Mouse (Mus musculus) embryo, embryonic 11 days (tissue): ENCODE measurements at regions not wholly inside any gene's neighbourhood (a gene's known extent, or its start where the extent isn't known, plus 50 kb on each side); places are given as distances from the start of the nearest gene placed in this dataset.
"Not testable (repeated sequence)": the region's sequence is repeated elsewhere in the genome, so short reads cannot be mapped to it uniquely, and the experiment has no call there.

Source experiments
- DNase-seq: peaks from one replicate; pipeline ENCODE4 v3.0.0-alpha.2; 2015

DNA sequence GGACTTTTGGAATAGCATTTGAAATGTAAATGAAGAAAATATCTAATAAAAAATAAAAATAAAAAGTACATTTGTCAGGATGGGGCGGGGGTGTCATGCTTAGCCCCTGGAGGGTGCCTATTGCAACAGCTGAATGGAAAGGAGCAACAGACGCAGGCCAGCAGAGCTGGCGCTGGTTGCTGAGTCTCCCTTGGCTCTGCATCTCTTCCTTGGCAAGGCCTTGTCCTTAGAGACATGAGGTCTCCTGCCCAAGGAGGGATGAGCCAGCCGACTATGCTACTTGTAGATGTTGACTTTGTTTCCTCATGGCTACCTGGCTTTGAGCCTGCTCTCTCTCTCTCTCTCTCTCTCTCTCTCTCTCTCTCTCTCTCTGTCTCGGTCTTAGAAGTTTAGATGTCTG is 166.4 kb downstream of the Opa1 start:
- DNase-seq: no peak

DNA sequence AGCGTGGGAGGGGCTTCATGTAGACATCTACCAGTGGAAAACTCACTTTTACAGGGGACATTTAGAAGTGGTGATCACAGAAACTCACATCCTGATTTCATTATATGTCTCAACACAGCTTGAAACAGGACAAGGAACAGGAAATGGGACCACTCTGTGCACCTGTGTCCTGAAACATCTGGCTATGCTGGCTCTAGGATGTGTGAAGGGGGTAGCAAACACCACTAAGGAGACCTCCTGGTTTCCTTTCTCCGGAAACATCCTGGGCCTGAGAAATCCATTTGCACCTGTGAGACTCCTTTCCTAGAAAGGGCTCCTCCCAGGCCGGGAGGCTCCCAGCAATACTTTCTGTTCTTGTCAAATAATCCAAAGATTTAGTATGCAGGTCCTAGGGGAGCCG is 167.1 kb downstream of the Opa1 start:
- DNase-seq: no peak

DNA sequence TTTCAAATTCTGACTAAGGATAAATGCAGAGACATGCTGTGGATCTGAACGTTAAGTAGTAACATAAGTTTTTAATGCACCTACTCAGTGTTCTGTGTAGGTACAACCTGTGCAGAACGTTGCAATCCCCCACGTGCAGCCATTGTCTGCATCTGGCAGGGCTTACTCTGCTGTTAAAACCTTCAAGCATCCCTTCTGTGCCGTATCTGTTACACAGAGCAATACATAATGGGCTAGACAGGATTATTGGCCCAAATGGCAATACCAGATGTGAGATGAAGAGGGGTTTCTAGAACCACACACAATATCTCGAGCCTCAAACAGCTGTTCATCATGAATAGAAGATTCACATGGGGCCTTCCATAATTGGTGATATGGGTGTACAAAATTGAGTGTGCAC is 170.0 kb downstream of the Opa1 start:
- peak; percentile 27 for DNase-seq

DNA sequence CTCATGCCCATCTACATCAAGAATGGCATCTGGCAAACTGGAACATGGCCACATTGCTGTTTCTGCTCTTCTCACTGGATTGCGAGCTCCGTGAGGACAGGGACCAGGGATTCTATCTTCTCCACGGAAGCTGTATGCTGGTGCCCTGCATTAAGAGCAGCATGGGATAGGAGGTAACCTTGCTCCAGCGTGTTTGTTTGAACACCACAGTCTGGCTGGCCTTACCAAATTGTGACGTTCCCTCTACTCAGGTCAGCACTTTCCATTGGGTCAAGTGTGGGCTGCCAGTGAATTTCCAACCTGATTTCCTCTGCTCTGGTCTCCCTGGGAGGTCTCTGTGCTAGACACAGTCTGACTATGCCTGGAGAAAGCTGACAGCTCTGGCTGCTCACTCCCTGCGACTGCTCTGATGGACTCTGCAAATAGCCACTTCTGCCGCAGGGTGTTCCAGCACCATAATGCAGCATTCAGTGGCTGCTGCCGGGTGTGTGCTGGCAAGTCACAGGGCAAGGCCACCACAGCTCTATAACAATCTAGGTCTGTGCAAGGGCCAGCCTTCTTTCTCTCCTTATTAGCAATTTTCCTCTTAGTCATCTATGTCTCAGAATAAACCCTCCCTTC is 175.6 kb downstream of the Opa1 start:
- DNase-seq: no peak

DNA sequence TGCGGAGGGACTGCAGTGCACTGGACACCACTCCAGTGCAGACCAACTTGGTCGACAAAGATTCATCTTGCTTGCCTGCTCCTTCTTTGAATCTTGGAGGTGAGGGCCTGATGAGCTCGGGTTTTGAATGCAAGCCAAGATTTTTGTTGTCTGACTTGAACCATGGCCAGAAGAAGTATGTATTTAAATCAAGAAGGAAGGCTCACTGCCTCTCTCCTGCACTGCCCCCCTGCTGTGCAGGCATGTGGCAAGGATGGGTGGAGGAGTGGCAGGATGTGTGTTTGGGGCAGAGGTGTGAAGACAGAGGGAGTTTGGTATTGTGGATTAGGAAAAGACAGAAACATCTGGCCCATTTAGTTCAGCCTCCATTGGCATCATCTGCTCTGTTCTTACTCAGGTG is 179.1 kb downstream of the Opa1 start:
- no peak for DNase-seq

DNA sequence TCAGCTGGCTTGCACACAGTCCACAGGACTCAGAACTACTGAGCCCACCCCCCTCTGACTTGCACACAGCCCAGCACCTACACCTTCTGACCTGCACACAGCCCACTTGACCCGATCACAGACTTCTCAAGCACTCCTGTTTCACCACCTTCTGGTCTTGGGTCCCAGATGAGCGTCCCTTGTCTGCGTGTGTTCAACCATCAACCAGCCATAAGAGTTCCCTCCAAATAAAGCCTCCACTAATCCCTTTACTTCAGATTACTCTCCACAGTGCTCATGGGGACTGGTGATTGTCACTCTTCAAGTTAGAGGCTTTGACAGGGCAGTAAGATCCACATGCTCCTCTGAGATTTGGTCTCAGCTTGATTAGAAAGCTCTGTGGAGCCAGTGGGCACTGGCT is 180.3 kb downstream of the Opa1 start:
- DNase-seq: no peak

DNA sequence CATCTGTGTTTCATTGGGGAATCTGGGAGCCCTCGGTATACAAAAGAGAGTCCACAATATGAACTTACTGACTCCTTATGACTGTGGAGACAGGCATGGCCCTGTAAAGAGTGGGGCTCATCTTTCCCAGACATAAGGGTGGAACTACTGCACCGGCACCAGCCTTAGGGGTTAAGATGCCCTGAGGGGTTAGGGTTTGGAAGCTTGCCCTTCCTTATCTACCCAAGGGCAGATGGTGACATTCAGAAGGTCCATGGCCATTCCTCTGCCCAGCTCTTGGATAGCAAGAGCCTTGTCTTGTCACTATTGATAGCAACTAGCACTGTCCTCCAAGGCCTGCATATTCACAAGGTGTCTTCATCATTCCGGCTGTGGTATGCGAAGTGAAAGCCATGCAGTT is 181.5 kb downstream of the Opa1 start:
- DNase-seq: no peak

DNA sequence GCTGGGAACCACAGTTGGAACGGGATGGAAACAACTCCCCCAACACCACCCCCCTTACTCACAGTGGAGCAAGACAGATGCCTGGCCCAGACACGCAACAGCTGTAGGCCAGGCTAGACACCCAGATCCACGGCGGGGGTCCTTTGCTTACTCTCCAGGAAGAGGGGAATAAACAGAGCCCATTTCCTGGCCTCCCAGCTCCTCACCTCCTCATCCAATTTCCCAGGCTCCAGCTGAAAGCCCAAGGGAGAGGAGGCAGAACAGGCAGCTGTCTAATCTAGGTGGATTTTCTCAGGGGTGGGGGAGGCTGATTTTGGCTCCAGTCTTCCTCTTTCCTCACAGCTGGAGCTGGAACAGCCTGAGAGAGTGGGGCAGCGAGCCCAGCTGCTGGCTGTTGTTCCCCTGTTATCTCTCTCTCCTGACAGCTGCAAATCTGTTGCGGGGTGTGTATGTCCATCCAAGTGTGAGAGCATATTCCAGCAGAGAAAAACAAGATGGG is 182.7 kb downstream of the Opa1 start:
- peak; percentile 63 for DNase-seq

DNA sequence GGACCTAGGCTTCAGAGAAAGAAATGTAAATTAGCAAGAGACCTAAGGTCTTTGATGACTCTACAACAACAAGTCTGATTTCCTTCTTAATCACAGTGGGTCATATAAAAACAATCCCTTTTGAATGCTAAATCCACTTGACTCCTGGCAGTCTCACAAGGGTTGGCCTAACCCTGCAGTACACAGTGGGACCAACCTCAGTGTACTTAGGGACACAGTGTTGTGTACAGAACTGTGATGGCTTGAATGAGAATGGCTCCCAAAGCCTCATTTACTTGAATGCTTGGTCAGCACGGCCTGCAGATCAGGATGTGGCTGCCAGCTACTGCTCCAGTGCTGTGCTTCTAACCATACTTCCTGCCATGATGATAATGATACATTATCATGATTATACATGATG is 185.2 kb downstream of the Opa1 start:
- no peak for DNase-seq

DNA sequence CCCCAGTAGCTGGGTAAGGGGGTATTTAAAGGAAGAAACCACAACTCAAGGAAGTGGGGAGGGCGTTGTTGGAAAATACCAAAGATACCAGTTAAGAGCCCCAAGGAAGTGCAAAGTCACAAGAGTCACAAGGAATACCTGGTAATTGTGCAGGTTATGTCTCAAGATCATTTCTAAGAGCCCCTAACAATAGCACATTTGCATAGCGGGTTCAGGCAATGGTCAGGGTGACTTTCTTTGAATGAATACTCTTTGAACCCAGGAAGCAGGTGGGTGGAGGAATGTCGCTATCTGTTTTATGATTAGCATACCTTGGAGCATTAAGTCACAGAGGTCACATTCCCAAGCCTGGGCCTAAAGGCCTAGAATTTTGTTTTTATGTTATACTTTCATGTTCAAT is 186.7 kb downstream of the Opa1 start:
- DNase-seq: not testable (repeated sequence)

DNA sequence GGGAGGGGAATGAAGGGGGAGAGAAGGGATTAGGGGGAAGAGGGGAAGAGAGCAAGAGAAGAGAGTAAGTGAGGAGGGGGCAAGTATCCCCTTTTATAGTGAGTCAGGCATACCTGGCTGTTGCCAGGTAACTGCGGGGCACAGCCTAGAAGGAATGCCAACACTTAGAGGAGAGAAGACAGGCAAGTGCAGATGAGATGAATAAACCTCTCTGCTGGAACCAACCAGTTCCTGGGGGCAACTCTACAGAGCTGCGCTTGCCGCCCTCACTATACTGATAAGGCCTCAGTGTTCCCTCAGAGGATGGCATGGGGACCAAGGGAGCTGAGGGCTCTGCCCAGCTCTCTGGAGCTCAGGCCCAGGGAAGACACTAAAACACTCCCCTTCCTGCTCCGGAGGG is 192.2 kb downstream of the Opa1 start:
- DNase-seq: no peak

DNA sequence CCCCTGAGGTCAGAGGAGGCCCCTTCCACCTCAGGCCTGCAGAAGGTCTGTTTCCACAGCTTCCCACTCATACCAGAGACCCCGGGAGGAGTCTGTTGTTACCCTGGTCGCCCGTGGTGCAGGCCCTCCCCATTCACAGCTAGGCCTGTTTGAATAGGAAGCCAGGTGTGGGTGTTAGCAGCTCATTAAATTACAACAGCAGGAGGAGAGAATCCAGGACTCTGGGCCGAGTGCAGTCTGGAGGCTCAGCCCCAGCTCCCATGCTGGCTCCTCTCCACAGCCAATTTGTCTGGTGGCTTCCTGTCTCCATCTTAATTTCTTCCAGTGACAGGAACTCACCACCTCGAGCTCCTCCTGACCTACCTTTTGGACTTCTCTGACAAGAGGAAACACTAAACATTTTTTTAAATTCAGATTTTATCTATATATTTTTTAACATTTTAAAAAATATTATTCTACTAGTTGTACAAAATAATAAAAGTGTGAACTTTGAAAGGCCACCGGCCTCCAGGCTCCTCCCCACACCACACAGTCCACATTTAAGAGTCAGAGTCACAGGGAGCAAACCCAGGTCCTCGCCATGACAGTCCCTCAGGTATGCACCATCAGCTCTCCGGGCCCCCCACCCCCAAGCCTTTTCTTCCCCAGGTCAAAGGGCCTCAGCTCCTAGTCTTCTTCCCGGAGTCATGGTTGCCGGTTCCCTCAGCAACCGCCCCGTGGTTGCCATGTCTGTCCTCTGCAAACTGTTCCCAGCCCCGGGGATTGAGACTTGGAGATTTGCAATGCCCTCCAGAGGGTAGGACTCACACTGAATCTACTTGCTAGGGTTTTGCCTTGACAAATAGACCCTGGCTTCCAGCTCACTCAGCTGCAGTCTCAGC is 192.8 kb downstream of the Opa1 start:
- DNase-seq: peak; percentile 49

DNA sequence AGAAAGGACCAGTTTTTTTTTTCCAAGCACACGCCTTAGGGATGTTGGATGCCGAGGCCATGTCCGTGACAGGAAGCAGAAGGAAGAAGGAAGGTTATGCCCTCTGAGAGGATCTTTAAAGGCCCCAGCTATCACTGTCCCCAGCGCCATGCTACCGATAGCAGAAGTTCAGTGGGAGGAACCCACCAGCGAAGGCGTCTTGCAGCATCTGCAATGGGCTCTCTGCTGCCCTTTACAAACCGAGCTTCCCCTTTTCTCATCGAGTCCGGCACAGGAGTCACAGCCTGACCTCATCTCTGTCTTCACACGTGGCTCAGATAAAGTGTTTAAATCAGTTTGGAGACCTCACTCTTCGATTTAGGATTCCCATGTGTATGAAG is 193.5 kb downstream of the Opa1 start:
- no peak for DNase-seq

DNA sequence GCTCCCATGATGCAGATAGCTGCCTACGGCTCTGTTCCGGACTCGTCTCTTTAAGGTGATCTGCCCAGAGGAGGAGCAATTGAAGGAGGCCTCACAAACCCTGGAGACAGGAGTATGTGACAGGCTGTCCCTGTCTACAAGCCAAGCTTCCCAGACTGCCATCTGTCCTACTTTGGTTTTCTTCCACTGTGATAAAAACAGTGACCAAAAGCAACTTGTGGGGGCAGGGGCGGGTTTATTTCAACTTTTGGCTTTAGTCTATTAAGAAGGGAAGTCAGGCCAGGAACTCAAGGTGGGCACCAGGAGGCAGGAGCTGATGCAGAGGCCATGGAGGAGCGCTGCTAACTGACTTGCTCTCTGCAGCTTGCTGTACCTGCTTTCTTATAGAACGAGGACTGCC is 193.9 kb downstream of the Opa1 start:
- DNase-seq: no peak

DNA sequence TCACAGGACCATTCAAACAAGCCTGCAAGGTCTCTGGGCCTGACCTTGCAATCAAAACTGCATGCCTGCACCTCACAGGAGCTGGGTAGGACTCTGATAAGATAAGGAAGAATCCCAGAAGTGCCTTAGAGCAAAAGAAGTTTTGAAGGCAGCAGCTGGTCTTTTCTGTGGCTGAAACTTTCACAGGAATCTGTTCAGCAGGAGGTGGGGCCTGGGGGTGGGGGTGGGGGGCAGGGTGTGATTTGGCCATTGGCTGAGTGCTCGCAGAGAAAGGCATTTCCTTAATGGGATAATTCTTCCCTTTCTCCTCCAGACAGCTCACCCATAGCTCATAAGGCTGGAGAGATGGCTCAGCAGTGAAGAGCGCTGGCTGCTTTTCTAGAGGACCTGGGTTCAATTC is 195.8 kb downstream of the Opa1 start:
- peak; percentile 37 for DNase-seq

DNA sequence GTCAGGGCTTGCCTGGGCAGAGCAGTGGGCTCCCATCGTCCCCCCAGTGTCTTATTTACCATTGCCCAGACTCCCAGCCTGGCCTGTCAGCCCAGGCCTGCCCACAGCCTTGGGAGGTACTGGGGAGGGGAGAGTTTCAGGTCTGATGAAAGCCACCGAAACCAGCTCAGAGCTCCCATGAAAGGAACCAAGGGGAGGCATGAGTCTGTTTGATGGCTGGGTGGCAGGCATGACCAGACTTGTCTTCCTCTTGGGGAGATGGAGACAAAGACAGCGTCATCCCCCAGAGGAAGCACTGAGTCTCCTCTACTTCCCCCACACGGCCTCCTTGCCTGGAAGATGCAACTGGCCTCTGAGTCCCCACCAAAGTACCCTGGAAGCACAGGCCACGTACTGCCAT is 196.7 kb downstream of the Opa1 start:
- no peak for DNase-seq

DNA sequence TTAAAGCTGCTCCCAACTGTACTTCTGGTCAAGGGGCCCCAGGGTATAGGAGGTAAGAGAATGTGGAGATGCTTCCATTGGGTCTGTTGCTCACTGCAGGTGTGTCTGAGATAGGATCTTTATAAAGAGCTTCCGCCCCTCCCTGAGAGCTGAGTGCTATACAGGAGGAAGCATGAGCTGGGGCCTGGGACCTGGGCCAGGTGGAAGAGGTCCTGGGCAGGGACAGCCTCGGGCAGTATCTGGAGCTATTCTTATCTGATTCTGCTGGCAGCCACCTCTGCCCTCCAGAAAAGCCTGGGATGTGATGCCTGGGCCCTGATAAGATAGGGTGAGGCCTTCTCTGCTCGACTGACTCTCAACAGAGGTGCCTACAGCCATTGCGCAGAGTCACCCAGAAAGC is 203.3 kb downstream of the Opa1 start:
- no peak for DNase-seq

DNA sequence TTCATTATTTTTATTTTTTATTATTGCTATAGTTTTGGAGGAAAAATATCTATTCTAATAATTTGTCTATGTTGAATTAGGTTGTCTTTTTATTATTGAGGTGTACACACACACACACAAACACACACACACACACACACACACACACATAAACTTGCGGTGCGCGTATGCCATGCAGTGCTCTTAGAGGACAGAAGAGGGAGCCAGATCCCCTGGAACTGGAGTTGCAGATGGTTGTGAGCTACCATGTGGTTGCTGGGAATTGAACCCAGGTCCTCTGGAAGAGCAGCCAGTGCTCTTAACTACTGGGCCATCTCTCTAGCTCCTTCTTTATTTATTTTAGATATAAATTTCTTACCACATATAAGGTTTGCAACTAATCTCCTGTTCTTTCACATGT is 206.0 kb downstream of the Opa1 start:
- DNase-seq: no peak

DNA sequence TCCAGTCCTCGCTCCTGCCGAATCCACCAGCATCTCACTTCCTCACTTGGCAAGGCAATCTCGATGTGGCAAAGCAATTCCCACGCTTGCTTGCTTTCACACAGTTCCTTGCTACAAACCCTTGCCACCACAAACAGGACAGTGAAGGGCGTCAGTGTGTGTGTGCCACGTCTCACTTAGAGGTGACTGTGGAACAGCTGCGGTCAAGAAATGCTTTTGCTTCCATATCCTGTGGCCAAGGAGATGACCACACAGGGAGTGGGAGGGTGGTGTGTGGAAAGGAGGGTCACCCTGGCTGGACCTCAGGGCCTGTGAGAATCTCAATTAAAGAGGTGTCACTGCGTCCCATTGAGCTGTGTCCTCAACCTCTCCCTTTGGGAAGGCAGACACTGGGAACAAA is 207.4 kb downstream of the Opa1 start:
- no peak for DNase-seq

DNA sequence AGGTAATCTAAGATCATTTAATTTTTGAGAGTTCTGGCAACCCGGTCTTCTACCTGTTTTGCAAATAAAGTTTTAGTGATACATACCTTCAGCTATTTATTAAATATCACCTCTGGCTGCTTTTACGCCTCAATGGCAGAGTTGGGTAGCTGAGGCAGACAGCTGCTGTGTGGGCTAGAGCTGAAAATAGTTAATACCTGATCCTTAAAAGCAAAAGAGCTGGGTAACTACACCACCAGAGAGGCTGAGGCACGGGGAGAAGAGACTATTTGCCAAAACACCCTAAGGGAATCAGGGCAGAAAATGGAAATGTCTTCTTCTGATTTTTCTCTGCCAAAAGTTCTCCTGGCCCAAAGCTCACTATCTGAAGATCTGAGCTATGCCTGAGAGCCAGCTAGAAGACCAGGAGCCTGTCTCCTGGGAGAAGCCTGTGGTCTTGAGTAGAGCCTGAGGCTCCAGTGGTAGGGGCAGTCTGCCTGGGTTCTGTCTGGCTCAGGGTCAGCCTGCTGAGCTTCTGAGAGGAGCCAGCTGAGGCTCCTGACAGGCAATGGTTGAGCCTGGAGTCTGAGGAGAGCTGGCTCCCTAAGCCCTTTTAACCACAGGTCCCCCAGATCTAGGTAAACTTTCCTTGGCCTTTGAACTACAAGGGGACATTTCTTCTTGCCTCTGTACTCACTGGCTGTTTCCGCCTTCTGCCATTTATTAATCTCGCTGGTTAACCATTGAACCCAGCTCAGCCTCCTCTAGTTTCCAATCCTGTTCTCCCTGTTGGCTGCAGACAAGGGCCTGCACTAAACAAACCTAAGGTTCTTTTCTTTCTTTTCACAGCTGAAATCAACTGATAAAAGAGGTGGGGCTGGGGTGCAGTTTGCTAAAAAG is 208.7 kb downstream of the Opa1 start:
- DNase-seq: no peak

DNA sequence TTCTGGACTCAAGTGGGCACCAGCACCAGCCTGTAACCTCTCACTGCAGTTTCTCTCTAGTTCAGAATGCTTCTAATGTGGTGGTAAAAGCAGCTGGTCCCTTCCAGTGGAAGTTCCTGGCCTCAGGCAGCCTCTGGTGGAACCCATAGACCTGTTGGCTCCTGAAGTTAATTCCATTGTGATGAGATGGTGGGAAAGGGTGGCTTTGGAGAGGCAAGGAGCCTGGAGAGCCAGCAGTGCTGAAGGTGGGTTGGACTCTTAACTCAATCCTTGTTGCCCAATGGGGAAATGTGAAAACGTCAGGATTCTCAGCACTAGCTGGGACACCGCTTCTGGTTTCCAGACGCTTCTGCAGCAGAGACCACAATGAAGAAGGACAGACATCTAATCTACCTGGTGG is 210.9 kb downstream of the Opa1 start:
- no peak for DNase-seq

DNA sequence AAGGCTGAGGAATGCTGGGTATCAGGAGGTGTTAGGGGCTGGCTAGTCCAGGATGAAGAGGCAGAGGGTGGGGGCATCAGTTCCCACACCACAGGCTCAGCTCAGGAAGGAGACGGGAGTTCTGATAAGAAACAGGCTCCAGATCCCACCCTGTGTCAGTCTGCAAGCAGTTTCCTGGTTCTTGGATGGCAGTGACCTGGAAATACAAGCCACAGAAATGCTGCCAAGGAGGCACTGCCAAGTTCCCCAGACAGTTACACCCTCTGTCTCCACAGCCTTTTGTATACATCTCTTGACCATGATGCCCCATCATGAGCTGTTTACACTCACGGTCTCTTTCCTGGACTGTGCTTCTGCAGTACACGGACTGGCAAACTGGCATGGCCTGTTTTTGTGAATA is 220.1 kb downstream of the Opa1 start:
- DNase-seq: no peak

DNA sequence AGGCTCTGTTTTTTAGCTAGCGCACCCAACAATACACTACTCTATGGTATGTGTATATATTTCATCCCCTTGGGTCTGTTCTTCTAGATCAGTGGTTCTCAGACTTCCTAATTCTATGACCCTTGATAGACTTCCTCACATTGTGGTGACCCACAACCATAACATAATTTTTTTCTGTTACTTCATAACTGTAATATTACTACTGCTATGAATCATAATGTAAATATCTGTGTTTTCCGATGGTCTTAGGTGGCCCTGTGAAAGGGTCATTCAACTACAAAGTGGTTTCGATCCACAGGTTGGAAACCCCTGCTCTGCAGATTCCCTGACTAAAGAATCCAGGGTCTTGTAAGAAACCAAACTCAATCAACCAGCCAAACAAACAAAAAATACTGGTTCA is 220.8 kb downstream of the Opa1 start:
- DNase-seq: no peak

DNA sequence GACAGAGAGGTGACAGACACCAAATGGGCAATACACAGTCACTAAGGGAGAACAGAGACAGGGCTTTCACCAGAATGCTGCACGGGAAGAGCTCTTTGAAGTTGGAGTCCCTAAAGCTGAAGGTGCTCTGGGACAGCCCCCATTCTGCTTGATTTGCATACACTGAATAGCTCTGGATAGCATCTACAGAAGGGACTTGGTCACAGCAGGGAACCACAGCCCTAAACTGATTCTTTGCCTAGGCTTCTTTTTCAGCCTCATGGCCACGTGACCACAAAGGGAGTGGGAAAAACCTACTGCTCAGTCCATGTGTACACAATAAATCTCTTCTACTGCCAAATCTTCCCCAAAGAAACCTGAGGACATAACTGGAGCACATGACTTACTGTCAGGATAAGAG is 221.3 kb downstream of the Opa1 start:
- DNase-seq: no peak
